10 mouse cellular contexts compared by ENCODE assay signal in the genomic region with DNA sequence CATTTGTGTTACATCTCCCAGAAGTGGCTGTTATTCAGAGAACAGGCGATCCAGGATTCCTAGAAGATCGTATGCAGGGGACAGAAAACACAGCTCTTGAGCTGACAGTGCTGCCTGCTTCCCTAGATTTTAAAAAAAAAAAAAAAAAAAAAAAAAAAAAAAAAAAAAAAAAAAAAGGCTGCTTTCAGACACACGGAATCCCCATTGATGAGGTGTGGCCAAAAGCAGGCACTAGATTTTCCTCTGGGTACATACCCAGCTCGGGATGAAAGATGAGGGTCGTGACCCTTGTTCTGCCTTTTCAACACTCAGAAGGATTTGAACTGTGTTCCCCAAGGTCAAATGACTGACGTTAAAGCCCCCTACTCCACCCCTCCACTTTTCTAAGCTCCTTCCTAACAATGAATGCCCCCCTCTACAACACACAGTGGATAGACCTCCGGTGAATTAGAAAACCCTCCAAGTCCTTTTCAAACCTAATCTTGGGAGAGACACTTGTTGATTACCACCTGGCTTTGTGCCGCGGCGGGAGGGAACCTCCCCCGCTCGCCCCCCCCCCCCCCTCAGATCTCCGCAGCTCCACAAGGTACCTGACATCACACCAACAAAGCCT.
DNase-seq lines count a peak whose midpoint lies in the region; ATAC-seq and TF ChIP-seq lines count a peak whose summit lies in the region.
"Had no signal": no experiment of that assay in that cellular context is flagged by ENCODE, and none has a peak within 500 bp of the region (broad histone marks: within the 10 kb centered on the region; RNA-seq: fewer than 3 reads in every experiment).

No protein-coding gene starts in this region.

- no peak overlapping the region for H3K9ac ChIP-seq in kidney, embryonic 14.5 days (ENCODE audit: low read depth, low read length)
- peak overlapping the region; percentile 57 for H3K9ac ChIP-seq in hindbrain, embryonic 16.5 days (ENCODE audit: low read depth, low read length)

- no peak overlapping the region for H3K27ac ChIP-seq in kidney, embryonic 14.5 days (ENCODE audit: low read depth, low read length)
- H3K27ac ChIP-seq in hindbrain, embryonic 16.5 days (ENCODE audit: low read depth, low read length) = peak overlapping the region; percentile 61
- no peak overlapping the region for H3K27ac ChIP-seq in thymus, adult 2 months (ENCODE audit: control insufficient read depth, insufficient read depth, low read length)

- H3K79me2 ChIP-seq in myocyte (ENCODE audit: control insufficient read depth, insufficient read depth) = no peaks in the 10 kb centered on the region

- peak; percentile 18; the same call in 1 of the 2 replicates for ATAC-seq in kidney, embryonic 14.5 days (ENCODE audit: low FRiP score, low TSS enrichment)
- ATAC-seq in hindbrain, embryonic 16.5 days = no peak

- peaks cover 18% of the 10 kb centered on the region; the same call in 1 of the 2 replicates for H3K4me1 ChIP-seq in kidney, embryonic 14.5 days (ENCODE audit: control insufficient read depth, insufficient read depth, low read length)
- peaks cover 38% of the 10 kb centered on the region for H3K4me1 ChIP-seq in hindbrain, embryonic 16.5 days (ENCODE audit: control insufficient read depth, insufficient read depth, low read depth, low read length)
- no peaks in the 10 kb centered on the region for H3K4me1 ChIP-seq in thymus, adult 2 months (replicated peaks; ENCODE audit: control insufficient read depth, insufficient read depth, low read length)

- intact Hi-C loops in left cerebral cortex, postnatal 14 days (cut with DNase I) = no loop called here

- H3ac ChIP-seq in myocyte (ENCODE audit: control insufficient read depth, insufficient read length) = no peak overlapping the region

- DNase-seq in kidney, adult 18-20 months = no peak
- peak; percentile 30 for DNase-seq in embryo, embryonic 11 days
- no peak for DNase-seq in left cerebral cortex, postnatal 14 days (ENCODE audit: low spot score in 2 of 2)
- DNase-seq in thymus, adult 2 months = no peak
- DNase-seq in Muller cell, postnatal 12 days (ENCODE audit: inconsistent ontology term) = no peak
- DNase-seq: cerebellum, adult 11-12 months had no signal

- no peaks in the 10 kb centered on the region for H3K36me3 ChIP-seq in kidney, embryonic 14.5 days (ENCODE audit: control insufficient read depth, insufficient read depth, low read length)
- H3K36me3 ChIP-seq in hindbrain, embryonic 16.5 days (ENCODE audit: control insufficient read depth, insufficient read depth, low read length) = no peaks in the 10 kb centered on the region
- no peaks in the 10 kb centered on the region for H3K36me3 ChIP-seq in myocyte (ENCODE audit: control insufficient read depth, insufficient read depth)
- no peaks in the 10 kb centered on the region for H3K36me3 ChIP-seq in thymus, adult 2 months (ENCODE audit: control insufficient read depth, insufficient read depth, low read length)
- H3K36me3 ChIP-seq: G1E had no signal

- peak overlapping the region; percentile 20; the same call in 1 of the 2 replicates for H3K4me3 ChIP-seq in kidney, embryonic 14.5 days (ENCODE audit: low read length)
- H3K4me3 ChIP-seq in hindbrain, embryonic 16.5 days (ENCODE audit: low read length) = peak overlapping the region; percentile 50
- H3K4me3 ChIP-seq in myocyte = no peak overlapping the region
- no peak overlapping the region for H3K4me3 ChIP-seq in thymus, adult 2 months (ENCODE audit: control insufficient read depth, insufficient read depth, low read length)

- no peaks in the 10 kb centered on the region for H3K9me3 ChIP-seq in kidney, embryonic 14.5 days (ENCODE audit: control insufficient read depth, low read length)
- no peaks in the 10 kb centered on the region for H3K9me3 ChIP-seq in hindbrain, embryonic 16.5 days (ENCODE audit: control insufficient read depth, low read length)
- H3K9me3 ChIP-seq: G1E had no signal

- peak overlapping the region; percentile 41 for H3K4me2 ChIP-seq in kidney, embryonic 14.5 days (replicated peaks; ENCODE audit: low read depth, low read length)
- H3K4me2 ChIP-seq in hindbrain, embryonic 16.5 days (ENCODE audit: low read length) = peak overlapping the region; percentile 89
- H3K4me2 ChIP-seq in myocyte (ENCODE audit: low read depth) = peak overlapping the region; percentile 53

- no peak for TF ChIP-seq POLR2A in myocyte (IDR thresholded peaks at IDR 0.05; ENCODE audit: insufficient read length, low read depth)
- no peak for TF ChIP-seq POLR2A in thymus, adult 2 months (IDR thresholded peaks at IDR 0.05; ENCODE audit: control insufficient read depth, extremely low read depth, insufficient read depth, low read length, poor library complexity)

- TF ChIP-seq CTCF in thymus, adult 2 months (IDR thresholded peaks at IDR 0.05; ENCODE audit: borderline replicate concordance, control insufficient read depth, extremely low read depth, insufficient read depth, low read length, poor library complexity) = no peak

- peaks cover 44% of the 10 kb centered on the region for H3K27me3 ChIP-seq in kidney, embryonic 14.5 days (ENCODE audit: control insufficient read depth, insufficient read depth, low read length)
- no peaks in the 10 kb centered on the region for H3K27me3 ChIP-seq in hindbrain, embryonic 16.5 days (replicated peaks; ENCODE audit: control insufficient read depth, insufficient read depth, low read length)
- peaks cover 4% of the 10 kb centered on the region for H3K27me3 ChIP-seq in myocyte (ENCODE audit: control insufficient read depth, insufficient read depth, insufficient read length)
- peaks cover 4% of the 10 kb centered on the region; the same call in 1 of the 2 replicates for H3K27me3 ChIP-seq in thymus, adult 2 months (ENCODE audit: control insufficient read depth, insufficient read depth, low read length)

- WGBS in kidney, embryonic 14.5 days = 3% methylated on average over 13 of the region's 13 CpGs
- WGBS in hindbrain, embryonic 16.5 days = 2% methylated on average over 13 of the region's 13 CpGs
- 9% methylated on average over 13 of the region's 13 CpGs for WGBS in thymus, adult 2 months

TF ChIP-seq in myocyte, 11 proteins besides CTCF, POLR2A, EP300 and RAD21:
- TF ChIP-seq TCF12 (IDR thresholded peaks at IDR 0.05; ENCODE audit: insufficient read depth, poor library complexity, severe bottlenecking) = no peak
- TF ChIP-seq MYOD1 (IDR thresholded peaks at IDR 0.05; ENCODE audit: control insufficient read depth in 1 of 3, insufficient read length in 2 of 3, low read depth in 2 of 3) = no peak
- no peak for TF ChIP-seq USF1 (IDR thresholded peaks at IDR 0.05; ENCODE audit: low read depth)
- no peak for TF ChIP-seq TCF3 (IDR thresholded peaks at IDR 0.05; ENCODE audit: insufficient read length, low read depth)
- TF ChIP-seq POLR2AphosphoS2 (IDR thresholded peaks at IDR 0.05; ENCODE audit: insufficient read length, low read depth) = no peak
- TF ChIP-seq REST (IDR thresholded peaks at IDR 0.05; ENCODE audit: insufficient read depth, insufficient read length) = no peak
- TF ChIP-seq E2F4 (IDR thresholded peaks at IDR 0.05; ENCODE audit: insufficient read depth) = no peak
- no peak for TF ChIP-seq CEBPB (IDR thresholded peaks at IDR 0.05; ENCODE audit: insufficient read depth, poor library complexity, severe bottlenecking)
- no peak for TF ChIP-seq MYOG (IDR thresholded peaks at IDR 0.05; ENCODE audit: control insufficient read depth in 1 of 3, insufficient read depth in 1 of 3, insufficient read length in 2 of 3, low read depth in 2 of 3)
- TF ChIP-seq MAX (IDR thresholded peaks at IDR 0.05; ENCODE audit: low read depth) = no peak

Comparison
In these comparisons a context has a peak if more than half of its experiments do, and no peak if none do; other contexts are left out.
1. H3K4me3 ChIP-seq: peak in kidney, embryonic 14.5 days (single experiment) and hindbrain, embryonic 16.5 days (single experiment); none in myocyte (single experiment) and thymus, adult 2 months (single experiment).
2. Peak in every context shown above with its lines, with median percentiles within 50 percentile points of each other: H3K4me2 ChIP-seq.